Mouse (Mus musculus): ENCODE results near the gene Slc25a17. TPM values are rescaled to one million over a fixed set of nuclear protein-coding genes. Genes with fewer than 3 reads are reported as not detected.

Slc25a17 gene
- 10 to 100 TPM; 15.6 to 15.9 TPM for total RNA-seq (2021)
- long read RNA-seq, experiment 1, transcript Slc25a17-201 (9 exons, 1,724 nt), result major isoform, 12 of 12 reads
- long read RNA-seq, experiment 1, partial matches to known transcripts, result 0 of 12 reads
- long read RNA-seq, experiment 1, other reads (novel, unspliced or antisense), result 0 of 12 reads
- long read RNA-seq, experiment 2, transcript Slc25a17-201 (9 exons, 1,724 nt), result major isoform, 14 of 14 reads
- long read RNA-seq, experiment 2, partial matches to known transcripts, result 0 of 14 reads
- long read RNA-seq, experiment 2, other reads (novel, unspliced or antisense), result 0 of 14 reads

- DNase-seq, result peak; percentile 97
- intact Hi-C loops (cut with DNase I; ENCODE audit: low total_unique reads), result no loop called here
These were observed at the start of gene Slc25a17 for GRCm38 (mm10) chr15:81360345-81361021. TSS of gene Slc25a17 (minus strand) at chr15:81360812.

DNA sequence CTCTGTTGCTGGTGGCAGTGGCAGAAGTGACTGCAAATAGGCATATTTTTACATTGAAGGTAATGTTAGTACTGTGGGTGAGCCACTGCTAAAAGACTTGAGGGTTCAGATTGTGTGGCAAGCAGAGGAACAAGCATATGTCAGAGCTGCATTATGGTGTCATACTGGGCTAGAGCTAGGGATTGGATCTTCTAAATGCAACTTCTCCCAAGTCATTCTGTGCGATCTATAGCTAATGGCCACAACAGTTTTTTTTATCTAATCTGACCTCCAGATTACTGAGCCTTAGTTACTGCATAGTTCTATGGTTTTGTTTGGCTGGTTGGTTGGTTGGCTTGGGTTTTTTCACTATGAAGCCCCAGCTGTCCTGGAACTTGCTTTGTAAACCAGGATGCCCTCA lies 47.6 kb upstream of the Slc25a17 start, which contains the start of gene Dnajb7:
Gene Dnajb7 (minus strand): TSS at position 101 of the 400 bp plus-strand sequence.
- DNase-seq, result no peak
- intact Hi-C loops (cut with DNase I; ENCODE audit: low total_unique reads), result no loop called here

DNA sequence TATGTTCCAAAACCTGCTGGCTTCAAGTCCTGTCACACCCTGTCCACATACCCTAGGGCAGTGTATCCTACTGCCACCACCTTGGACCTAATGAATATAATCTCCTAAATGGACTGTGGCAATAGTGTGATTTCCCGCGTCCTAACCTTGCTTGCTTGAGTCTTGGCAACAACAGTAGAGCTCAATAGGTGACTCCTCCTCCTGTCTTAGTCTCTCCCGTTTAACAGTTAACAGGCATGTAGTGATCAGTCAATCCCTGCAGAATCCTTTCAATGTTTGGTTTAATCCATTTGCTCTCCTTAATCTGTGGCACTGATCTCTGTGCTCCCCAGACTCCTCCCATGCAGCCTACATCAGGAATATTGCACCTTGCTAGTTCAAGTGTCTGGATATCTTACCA lies 44.4 kb upstream of the Slc25a17 start:
- intact Hi-C loops (cut with DNase I; ENCODE audit: low total_unique reads), result no loop called here
- no peak for DNase-seq

DNA sequence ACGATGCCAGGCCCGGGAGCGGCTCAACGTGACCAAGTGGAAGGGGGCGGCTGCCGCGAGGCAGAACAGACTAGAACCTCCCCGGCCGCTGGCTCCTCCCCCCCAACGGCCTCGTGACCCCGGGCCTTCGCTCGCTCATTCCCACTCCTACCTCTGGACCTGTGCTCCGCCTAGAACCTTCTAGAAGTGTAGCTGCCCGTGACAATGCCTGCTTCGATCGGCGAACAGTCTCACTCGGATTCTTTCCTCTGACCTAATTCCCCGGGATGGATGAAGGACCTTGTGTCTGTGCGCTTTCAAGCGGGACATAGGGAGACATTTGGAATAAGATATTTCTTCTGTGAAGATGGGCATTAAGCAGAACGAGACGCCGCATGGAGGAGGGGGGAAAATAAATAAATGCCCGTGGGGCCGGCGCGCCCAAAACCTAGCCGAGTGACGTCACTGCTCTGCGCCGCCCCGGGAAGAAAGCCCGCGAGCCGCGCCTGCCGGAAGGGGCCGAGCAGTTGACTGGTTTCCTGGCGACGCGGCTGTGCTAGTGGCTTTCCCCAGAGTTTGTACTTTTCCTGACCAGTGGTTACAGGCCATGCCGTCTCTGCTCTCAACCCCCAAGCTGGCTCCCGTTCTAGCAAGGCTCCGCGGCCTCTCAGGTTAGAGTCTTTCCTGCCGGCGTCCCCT lies 39.2 kb upstream of the Slc25a17 start, which contains the start of the genes St13 and Xpnpep3:
Gene St13 (minus strand): TSS at position 440 of the 678 bp plus-strand sequence.
Gene Xpnpep3 (plus strand): TSS at position 501 of the 678 bp plus-strand sequence.
- intact Hi-C loops (cut with DNase I; ENCODE audit: low total_unique reads), result no loop called here
- peak; percentile 98 for DNase-seq

GRCm38 (mm10) chr15:81399297-81399637 lies 38.7 kb upstream of the Slc25a17 start:
- DNase-seq, result no peak
- intact Hi-C loops (cut with DNase I; ENCODE audit: low total_unique reads), result no loop called here

GRCm38 (mm10) chr15:81398189-81398588 lies 37.6 kb upstream of the Slc25a17 start:
- intact Hi-C loops (cut with DNase I; ENCODE audit: low total_unique reads), result no loop called here
- no peak for DNase-seq

- DNase-seq, result no peak
- intact Hi-C loops (cut with DNase I; ENCODE audit: low total_unique reads), result no loop called here
These were observed 33.8 kb upstream of the Slc25a17 start for GRCm38 (mm10) chr15:81394211-81394915.

- DNase-seq, result no peak
- intact Hi-C loops (cut with DNase I; ENCODE audit: low total_unique reads), result no loop called here
These were observed 32.4 kb upstream of the Slc25a17 start for GRCm38 (mm10) chr15:81392997-81393396.

- DNase-seq, result no peak
- intact Hi-C loops (cut with DNase I; ENCODE audit: low total_unique reads), result no loop called here
These were observed 25.7 kb upstream of the Slc25a17 start for GRCm38 (mm10) chr15:81386327-81386726.

DNA sequence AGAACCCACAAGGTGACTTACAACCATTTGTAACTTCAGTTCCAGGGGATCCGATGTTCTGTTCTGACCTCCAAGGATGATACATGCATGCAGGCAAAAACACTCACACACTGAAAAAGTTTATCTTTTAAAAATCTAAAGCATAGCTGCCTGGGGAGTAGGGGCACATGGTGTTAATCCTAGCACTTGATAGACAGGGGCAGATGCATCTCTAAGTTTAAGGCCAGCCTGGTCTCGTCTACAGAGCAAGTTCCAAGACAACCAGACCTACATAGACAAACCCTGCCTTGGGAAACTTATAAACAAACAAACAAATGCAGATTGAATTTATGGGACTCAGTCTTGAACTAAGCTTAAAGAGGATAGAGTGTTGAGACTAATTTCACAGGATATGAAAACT lies 18.2 kb upstream of the Slc25a17 start:
- intact Hi-C loops (cut with DNase I; ENCODE audit: low total_unique reads), result no loop called here

GRCm38 (mm10) chr15:81374621-81375020 lies 14.0 kb upstream of the Slc25a17 start:
- DNase-seq, result no peak
- intact Hi-C loops (cut with DNase I; ENCODE audit: low total_unique reads), result no loop called here

More for the DNA sequence above, 18.2 kb upstream of the Slc25a17 start:
- DNase-seq, result no peak

DNA sequence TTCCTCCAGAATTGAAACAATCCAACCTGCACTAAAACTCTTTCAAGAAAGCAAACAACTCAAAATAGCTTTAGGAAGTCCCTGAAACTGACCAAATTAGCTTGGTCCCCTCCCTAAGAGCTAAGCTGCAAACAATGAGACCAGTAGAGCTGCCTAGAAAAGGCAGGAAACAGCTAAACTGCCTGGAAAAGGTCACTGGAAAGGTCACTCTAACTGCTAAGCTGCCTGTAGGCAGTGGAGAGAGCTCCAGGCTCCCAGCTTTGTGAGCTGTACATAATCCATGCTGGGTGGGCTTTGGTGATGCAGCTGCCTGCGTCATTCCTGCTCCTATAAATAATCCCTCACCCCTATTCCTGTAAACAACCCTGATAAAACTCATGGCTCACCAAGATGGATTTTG lies 9.7 kb upstream of the Slc25a17 start:
- intact Hi-C loops (cut with DNase I; ENCODE audit: low total_unique reads), result no loop called here
- no peak for DNase-seq

DNA sequence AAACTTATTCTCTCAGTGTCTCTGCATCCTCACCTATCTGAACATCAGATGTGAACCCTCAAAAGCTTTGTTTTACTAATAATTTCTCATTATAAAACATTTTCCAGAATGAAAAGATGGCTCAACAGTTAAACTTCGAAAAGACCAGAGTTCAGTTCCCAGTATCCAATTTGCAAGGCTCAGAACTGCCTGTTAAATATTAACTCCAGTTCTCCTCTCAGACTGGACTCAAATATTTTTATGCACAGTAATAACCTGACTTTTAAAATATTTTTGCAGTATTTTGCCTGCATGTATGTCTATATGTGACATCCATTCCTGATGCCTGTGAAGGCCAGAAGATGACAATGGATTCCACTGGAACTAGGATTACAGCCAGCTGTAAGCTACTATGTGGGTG lies 8.0 kb upstream of the Slc25a17 start:
- intact Hi-C loops (cut with DNase I; ENCODE audit: low total_unique reads), result no loop called here
- no peak for DNase-seq

DNA sequence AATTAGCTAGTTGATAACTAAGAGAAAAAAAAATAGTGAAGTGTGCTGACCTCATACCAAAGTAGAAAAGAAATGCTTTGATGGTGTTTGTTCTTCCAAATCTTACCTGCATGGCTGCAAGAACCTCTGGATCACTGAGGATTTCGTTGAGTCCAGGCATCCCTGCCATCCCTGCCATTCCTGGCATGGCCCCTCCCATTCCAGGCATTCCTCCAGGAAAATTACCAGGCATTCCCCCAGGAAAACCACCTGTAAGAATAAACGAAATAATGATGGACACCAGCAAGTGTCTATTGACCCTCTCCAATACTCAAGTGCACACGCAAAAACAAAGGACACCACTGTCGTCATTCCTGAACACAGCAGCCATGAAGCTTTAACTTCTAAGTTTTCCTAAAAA lies 5.6 kb upstream of the Slc25a17 start:
- DNase-seq, result no peak
- intact Hi-C loops (cut with DNase I; ENCODE audit: low total_unique reads), result no loop called here

DNA sequence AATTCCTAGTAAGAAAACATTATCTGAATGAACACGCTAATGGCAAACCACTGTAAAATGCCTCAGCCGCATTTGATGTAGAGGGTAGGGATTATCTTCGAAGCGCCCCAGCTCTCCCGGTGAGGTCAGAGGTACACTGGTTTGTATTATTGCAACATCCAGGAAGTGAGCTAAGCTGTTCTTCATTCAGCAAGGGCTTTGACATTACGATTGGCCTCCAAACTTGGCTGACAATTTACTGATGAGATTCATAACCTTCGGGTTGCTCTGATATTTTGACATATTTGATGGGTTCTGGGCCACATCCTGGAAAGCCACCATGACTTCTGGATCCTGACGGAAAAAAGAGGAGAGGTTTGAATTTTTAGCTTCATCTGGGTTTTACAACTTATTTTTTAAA lies 4.6 kb upstream of the Slc25a17 start:
- no peak for DNase-seq
- intact Hi-C loops (cut with DNase I; ENCODE audit: low total_unique reads), result no loop called here

GRCm38 (mm10) chr15:81364271-81364670 lies 3.7 kb upstream of the Slc25a17 start:
- intact Hi-C loops (cut with DNase I; ENCODE audit: low total_unique reads), result no loop called here
- no peak for DNase-seq

- no peak for DNase-seq
- intact Hi-C loops (cut with DNase I; ENCODE audit: low total_unique reads), result no loop called here
These were observed 1.9 kb upstream of the Slc25a17 start for GRCm38 (mm10) chr15:81362501-81362900.

GRCm38 (mm10) chr15:81361417-81362015 lies 904 bp upstream of the Slc25a17 start:
- no peak for DNase-seq
- intact Hi-C loops (cut with DNase I; ENCODE audit: low total_unique reads), result no loop called here

- DNase-seq, result no peak
- intact Hi-C loops (cut with DNase I; ENCODE audit: low total_unique reads), result no loop called here
These were observed 401 bp upstream of the Slc25a17 start for GRCm38 (mm10) chr15:81361022-81361404.

- intact Hi-C loops (cut with DNase I; ENCODE audit: low total_unique reads), result no loop called here
- DNase-seq, result no peak
These were observed 1.2 kb downstream of the Slc25a17 start for GRCm38 (mm10) chr15:81359421-81359820.
